Mouse (Mus musculus) bone marrow, adult 2 months (tissue): ENCODE results near the gene Pcbp3.

ENCODE experiments used
- CTCF ChIP-seq: fragments of 200-500 bp; IDR thresholded peaks from 2 replicates; pipeline ENCODE4 v1.5.1; 2011; ENCODE audit warnings: low read length, control low read depth; ENCODE audit not compliant: control insufficient read depth, insufficient read depth
- POLR2A ChIP-seq: fragments of 200-500 bp; IDR thresholded peaks from 2 replicates; pipeline ENCODE4 v1.6.1; 2011; ENCODE audit warnings: low read depth, mild to moderate bottlenecking, control low read depth, low read length, borderline replicate concordance; ENCODE audit not compliant: control insufficient read depth

DNA sequence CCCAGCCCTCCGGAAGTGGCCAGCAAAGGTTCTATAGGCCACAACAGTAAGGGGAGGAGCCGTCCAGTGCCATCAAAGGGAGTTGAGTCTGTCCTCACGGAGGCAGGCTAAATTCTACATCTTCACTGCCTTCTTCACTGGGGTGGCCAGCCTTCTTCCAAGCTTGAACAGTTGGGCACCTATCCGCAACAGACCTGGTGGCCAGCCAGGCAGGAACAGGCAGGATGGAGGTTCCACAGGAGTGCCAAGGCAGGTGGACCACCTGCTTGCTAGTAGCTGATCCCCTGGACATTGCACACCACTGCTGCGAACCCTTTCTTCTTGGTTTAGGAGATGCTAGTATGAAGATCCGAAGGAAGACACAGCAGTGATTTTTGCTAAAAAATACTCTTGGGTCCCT is 176.4 kb downstream of the Pcbp3 start:
- no peak for TF ChIP-seq CTCF
- TF ChIP-seq POLR2A = no peak
